In genomic region chr7:45052862-45053116, GRCm38 (mm10) we compare ENCODE assay signal across 8 mouse cellular contexts. TPM values are rescaled to one million over a fixed set of nuclear protein-coding genes. Genes with fewer than 3 reads are reported as not detected.
DNase-seq lines count a peak whose midpoint lies in the region; ATAC-seq and TF ChIP-seq lines count a peak whose summit lies in the region.

Gene Prr12, minus strand, starts transcription at chr7:45052881.

- H3K27ac ChIP-seq in embryonic facial prominence, embryonic 13.5 days, result peak within 1 kb of the TSS; percentile 99
- peak within 1 kb of the TSS; percentile 100 for H3K27ac ChIP-seq in limb, embryonic 15.5 days
- H3K27ac ChIP-seq in stomach, postnatal 0 days (replicated peaks), result peak within 1 kb of the TSS; percentile 97

- intact Hi-C loops in heart, postnatal 14 days (cut with DNase I), result loop anchor here (2.0 kb wide), 1 partner anchor 34 kb away; no protein-coding TSS in a partner anchor

- H3K4me2 ChIP-seq in embryonic facial prominence, embryonic 13.5 days, result peak within 1 kb of the TSS; percentile 95
- peak within 1 kb of the TSS; percentile 89 for H3K4me2 ChIP-seq in limb, embryonic 15.5 days
- peak within 1 kb of the TSS; percentile 99 for H3K4me2 ChIP-seq in stomach, postnatal 0 days (replicated peaks; ENCODE audit: low read depth)

- no peak for TF ChIP-seq EP300 in stomach, postnatal 0 days (optimal IDR thresholded peaks at IDR 0.05)

- peak within 1 kb of the TSS; percentile 96 for H3K9ac ChIP-seq in embryonic facial prominence, embryonic 13.5 days
- H3K9ac ChIP-seq in limb, embryonic 15.5 days, result peak within 1 kb of the TSS; percentile 84
- peak within 1 kb of the TSS; percentile 87 for H3K9ac ChIP-seq in stomach, postnatal 0 days (ENCODE audit: low read length)

- H3K36me3 ChIP-seq in megakaryocyte, embryonic 14.5 days (replicated peaks; ENCODE audit: low read length), result peaks cover 37% of the 10 kb centered on the region
- peaks cover 33% of the 10 kb centered on the region for H3K36me3 ChIP-seq in embryonic facial prominence, embryonic 13.5 days
- H3K36me3 ChIP-seq in limb, embryonic 15.5 days, result peaks cover 26% of the 10 kb centered on the region
- H3K36me3 ChIP-seq in stomach, postnatal 0 days (ENCODE audit: control insufficient read depth, insufficient read depth, low read length), result peaks cover 8% of the 10 kb centered on the region

- TF ChIP-seq CTCF in stomach, postnatal 0 days (IDR thresholded peaks at IDR 0.05; ENCODE audit: low read depth), result no peak

- peak within 1 kb of the TSS; percentile 91 for H3K4me3 ChIP-seq in megakaryocyte, embryonic 14.5 days (replicated peaks)
- H3K4me3 ChIP-seq in embryonic facial prominence, embryonic 13.5 days, result peak within 1 kb of the TSS; percentile 87
- peak within 1 kb of the TSS; percentile 82 for H3K4me3 ChIP-seq in limb, embryonic 15.5 days
- H3K4me3 ChIP-seq in stomach, postnatal 0 days (ENCODE audit: low read depth, low read length), result peak within 1 kb of the TSS; percentile 83

- no peaks in the 10 kb centered on the region for H3K9me3 ChIP-seq in megakaryocyte, embryonic 14.5 days
- no peaks in the 10 kb centered on the region for H3K9me3 ChIP-seq in embryonic facial prominence, embryonic 13.5 days
- no peaks in the 10 kb centered on the region for H3K9me3 ChIP-seq in limb, embryonic 15.5 days
- H3K9me3 ChIP-seq in stomach, postnatal 0 days (ENCODE audit: control insufficient read depth, low read length), result no peaks in the 10 kb centered on the region

- WGBS in embryonic facial prominence, embryonic 13.5 days, result no CpG with 5 or more reads among the region's 18 CpGs
- WGBS in limb, embryonic 15.5 days, result 0% methylated on average over 3 of the region's 18 CpGs
- 0% methylated on average over 6 of the region's 18 CpGs for WGBS in stomach, postnatal 0 days

- peaks cover 59% of the 10 kb centered on the region for H3K4me1 ChIP-seq in megakaryocyte, embryonic 14.5 days
- peaks cover 27% of the 10 kb centered on the region for H3K4me1 ChIP-seq in embryonic facial prominence, embryonic 13.5 days
- peaks cover 32% of the 10 kb centered on the region for H3K4me1 ChIP-seq in limb, embryonic 15.5 days
- 0 out of 2 replicates have a peak, but pooled peaks cover 4% of the 10 kb centered on the region for H3K4me1 ChIP-seq in stomach, postnatal 0 days (replicated peaks; ENCODE audit: control insufficient read depth, insufficient read depth)

- no peak for ATAC-seq in megakaryocyte, adult 5-6 weeks (ENCODE audit: poor library complexity, severe bottlenecking)
- ATAC-seq in embryonic facial prominence, embryonic 13.5 days (ENCODE audit: insufficient number of reproducible peaks, insufficient read depth, low FRiP score, low TSS enrichment, low read depth), result no peak; the same call in 1 of the 2 replicates
- ATAC-seq in limb, embryonic 15.5 days (ENCODE audit: insufficient number of reproducible peaks, low FRiP score, low TSS enrichment, low read depth), result peak; percentile 16
- no peak for ATAC-seq in stomach, postnatal 0 days (ENCODE audit: low FRiP score, low TSS enrichment)

- H3K27me3 ChIP-seq in megakaryocyte, embryonic 14.5 days (replicated peaks), result no peaks in the 10 kb centered on the region
- no peaks in the 10 kb centered on the region for H3K27me3 ChIP-seq in embryonic facial prominence, embryonic 13.5 days
- no peaks in the 10 kb centered on the region for H3K27me3 ChIP-seq in limb, embryonic 15.5 days
- no peaks in the 10 kb centered on the region for H3K27me3 ChIP-seq in stomach, postnatal 0 days (ENCODE audit: control insufficient read depth, insufficient read depth, low read length)

- DNase-seq in heart, postnatal 14 days, result no peak
- DNase-seq in stomach, postnatal 0 days (ENCODE audit: low spot score), result no peak
- DNase-seq in urinary bladder, postnatal 10 days (ENCODE audit: low spot score), result no peak
- DNase-seq in urinary bladder, adult 18-20 months (ENCODE audit: low spot score in 2 of 2), result no peak

RNA-seq across cellular contexts. Expression of gene Prr12, which starts in this region (rescaled TPM):
- polyA plus RNA-seq in megakaryocyte, embryonic 14.5 days (2012; ENCODE audit: insufficient read depth, low replicate concordance), result 63.6 and 73.6 TPM in 2 replicates
- total RNA-seq in megakaryocyte, adult 5-6 weeks (2015), result 15.4 and 16.3 TPM in 2 replicates
- total RNA-seq in megakaryocyte, adult 5-6 weeks (2017), result 1.9 and 3.0 TPM in 2 replicates
- 15.2 and 15.7 TPM in 2 replicates for polyA plus RNA-seq in embryonic facial prominence, embryonic 13.5 days (2015; fragmentation: Nextera tagmentation; extraction: Ambion mirVana)
- total RNA-seq in heart, postnatal 14 days (2021), result 10 to 100 TPM; 27.2 to 28.3 TPM
- 9.3 and 11.5 TPM in 2 replicates for polyA plus RNA-seq in limb, embryonic 15.5 days (2015; fragmentation: Nextera tagmentation; extraction: Ambion mirVana)
- polyA plus RNA-seq in stomach, postnatal 0 days (2015; fragmentation: Nextera tagmentation; extraction: Ambion mirVana), result 3.4 and 3.8 TPM in 2 replicates
